Mouse (Mus musculus) spleen, adult 12 weeks (tissue): Measurements from ENCODE around the gene Gm26938.

Experiments
- DNase-seq: peaks from one replicate; pipeline ENCODE4 v3.0.0; 2022; ENCODE audit warnings: low spot score

Gene Gm26938

GRCm38 (mm10) chr5:139793338-139794089 lies 32.7 kb downstream of the Gm26938 start:
- no peak for DNase-seq

- no peak for DNase-seq
These were observed 33.3 kb downstream of the Gm26938 start for GRCm38 (mm10) chr5:139792966-139793337.

GRCm38 (mm10) chr5:139792159-139792775 lies 33.9 kb downstream of the Gm26938 start:
- DNase-seq: no peak

- DNase-seq: peak; percentile 99
These were observed 34.7 kb downstream of the Gm26938 start, which contains the start of gene Mafk for GRCm38 (mm10) chr5:139791227-139792158. Gene Mafk, plus strand, starts transcription at chr5:139791513.

GRCm38 (mm10) chr5:139789466-139789865 lies 36.7 kb downstream of the Gm26938 start:
- no peak for DNase-seq

GRCm38 (mm10) chr5:139781406-139781805 lies 44.8 kb downstream of the Gm26938 start:
- no peak for DNase-seq

- DNase-seq: no peak
These were observed 49.2 kb downstream of the Gm26938 start for GRCm38 (mm10) chr5:139776966-139777365.

- DNase-seq: peak; percentile 93
These were observed 50.8 kb downstream of the Gm26938 start, which contains the start of gene Ints1 for GRCm38 (mm10) chr5:139775216-139775926. Gene Ints1, minus strand, starts transcription at chr5:139775674.

- no peak for DNase-seq
These were observed 58.0 kb downstream of the Gm26938 start for GRCm38 (mm10) chr5:139768216-139768615.

- DNase-seq: no peak
These were observed 61.9 kb downstream of the Gm26938 start for GRCm38 (mm10) chr5:139764296-139764695.

GRCm38 (mm10) chr5:139758096-139758495 lies 68.1 kb downstream of the Gm26938 start:
- no peak for DNase-seq
